In genomic region chr7:123127301-123127700, GRCm38 (mm10) we compare ENCODE assay signal across 17 mouse cellular contexts. TPM values are rescaled to one million over a fixed set of nuclear protein-coding genes. Genes with fewer than 3 reads are reported as not detected.
DNase-seq lines count a peak whose midpoint lies in the region; TF ChIP-seq lines count a peak whose summit lies in the region.
"Had no signal": no experiment of that assay in that cellular context is flagged by ENCODE, and none has a peak within 500 bp of the region (broad histone marks: within the 10 kb centered on the region; RNA-seq: fewer than 3 reads in every experiment).

No protein-coding gene starts in this region.

- TF ChIP-seq CTCF in layer of hippocampus, adult 2 months (conservative IDR thresholded peaks at IDR 0.05), result peak; percentile 67

- H3K4me3 ChIP-seq in layer of hippocampus, adult 2 months, result no peak overlapping the region
- H3K4me3 ChIP-seq: embryonic facial prominence, embryonic 13.5 days; kidney, embryonic 15.5 days; limb, embryonic 15.5 days; midbrain, embryonic 12.5 days had no signal

- intact Hi-C loops in heart, postnatal 14 days (cut with DNase I), result no loop called here

- DNase-seq in heart, adult 11 months, result peak; percentile 61
- DNase-seq in heart, postnatal 14 days, result no peak
- DNase-seq in layer of hippocampus, adult 2 months (ENCODE audit: low spot score in 2 of 2), result no peak
- no peak for DNase-seq in layer of hippocampus, postnatal 14 days (ENCODE audit: low spot score in 2 of 2)
- peak; percentile 44 for DNase-seq in A20 (ENCODE audit: low read depth, low spot score)
- DNase-seq in induced T-regulatory cell, adult 2 months (ENCODE audit: low read depth), result peak; percentile 34
- DNase-seq in urinary bladder, postnatal 4 days (ENCODE audit: low spot score in 2 of 2), result no peak
- no peak for DNase-seq in adrenal gland, postnatal 25 days
- DNase-seq: cerebellum, adult 11 months; gastrocnemius, postnatal 36 days; heart, postnatal 10 days; lung, postnatal 10 days; right cerebral cortex, postnatal 25 days had no signal

- H3K27ac ChIP-seq in layer of hippocampus, adult 2 months, result no peak overlapping the region
- H3K27ac ChIP-seq: embryonic facial prominence, embryonic 13.5 days; kidney, embryonic 15.5 days; limb, embryonic 15.5 days; midbrain, embryonic 12.5 days had no signal

RNA-seq across cellular contexts. Expression of gene Tnrc6a, which starts 3.6 kb away (rescaled TPM):
- total RNA-seq in heart, postnatal 14 days (2021), result 10 to 100 TPM; 42.7 to 45.6 TPM
- total RNA-seq in layer of hippocampus, adult 2 months (2021), result 10 to 100 TPM; 49.5 to 53.9 TPM
- 10 to 100 TPM; 48.4 to 53.6 TPM for total RNA-seq in layer of hippocampus, postnatal 14 days (2021)
- total RNA-seq in adrenal gland, postnatal 25 days (2021), result 52.4 and 64.5 TPM in 2 replicates

Comparison
In these comparisons a context has a peak if more than half of its experiments do, and no peak if none do; other contexts are left out.
1. DNase-seq: peak in heart, adult 11 months (single experiment), A20 (single experiment) and induced T-regulatory cell, adult 2 months (single experiment); none in heart, postnatal 14 days (0 of 2), layer of hippocampus, adult 2 months (0 of 2), layer of hippocampus, postnatal 14 days (0 of 2), urinary bladder, postnatal 4 days (0 of 2) and adrenal gland, postnatal 25 days (single experiment).